Mouse (Mus musculus): ENCODE measurements around the gene Man2a2. TPM values are rescaled to one million over a fixed set of nuclear protein-coding genes. Genes with fewer than 3 reads are reported as not detected.

The Man2a2 gene
- polyA plus RNA-seq, 1 experiment from 2014 or later: 24.0 TPM

DNA sequence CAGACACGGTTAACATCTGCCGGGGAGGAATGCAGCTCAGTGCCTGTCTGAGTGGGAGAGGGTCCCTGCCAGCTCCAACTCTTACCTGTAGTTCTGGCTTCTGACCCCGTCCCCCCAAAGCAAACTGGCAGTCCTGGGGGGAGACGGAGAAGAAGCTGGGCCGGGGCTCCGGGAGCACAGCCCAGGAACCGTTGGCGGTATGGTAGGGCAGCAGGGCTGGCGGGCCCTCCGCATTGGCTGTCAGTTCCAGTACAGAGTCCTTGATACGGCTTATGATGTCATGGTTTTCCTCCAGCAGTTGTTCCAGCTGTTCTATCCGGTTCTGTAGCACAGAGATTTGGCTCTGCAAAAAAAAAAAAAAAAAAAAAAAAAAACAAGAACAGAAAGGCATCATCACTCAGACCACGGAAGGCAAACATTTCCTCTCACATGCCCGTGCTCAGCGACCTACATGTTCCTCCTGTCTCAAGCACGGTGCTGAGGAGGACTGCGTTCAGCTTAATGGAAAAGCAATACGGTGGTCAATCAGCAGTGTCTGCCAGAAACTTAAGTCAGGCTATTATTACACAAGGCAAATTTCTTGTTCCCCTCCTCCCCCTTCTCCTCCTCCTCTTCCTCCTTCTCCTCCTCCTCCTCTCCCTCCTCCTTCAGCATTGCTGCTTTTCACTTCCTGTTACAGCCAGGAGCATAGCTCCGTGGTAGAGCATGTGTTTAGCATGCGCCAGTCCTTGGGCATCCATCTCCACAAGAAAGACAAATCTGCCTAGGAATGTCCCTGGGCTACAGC lies 2.3 kb downstream of the Man2a2 start:
- no peak for ATAC-seq
- Histone ChIP-seq H3K4me3 (replicated peaks; ENCODE audit: low read length) (no peak overlapping the region), H3K27me3 (replicated peaks; ENCODE audit: control insufficient read depth, insufficient read depth, low read length) (no peaks in the 10 kb centered on the region), H3K36me3 (ENCODE audit: control insufficient read depth, insufficient read depth) (peaks cover 28% of the 10 kb centered on the region), H3K4me1 (replicated peaks; ENCODE audit: control insufficient read depth, insufficient read depth, low read length) (peaks cover 19% of the 10 kb centered on the region), H3K27ac (ENCODE audit: low read length) (no peak overlapping the region), H3K4me2 (ENCODE audit: low read length) (no peak overlapping the region), H3K9me3 (ENCODE audit: control insufficient read depth, low read length) (no peaks in the 10 kb centered on the region), H3K9ac (replicated peaks; ENCODE audit: low read depth, low read length) (no peak overlapping the region)
- WGBS: 88% methylated on average over 20 of the region's 20 CpGs

DNA sequence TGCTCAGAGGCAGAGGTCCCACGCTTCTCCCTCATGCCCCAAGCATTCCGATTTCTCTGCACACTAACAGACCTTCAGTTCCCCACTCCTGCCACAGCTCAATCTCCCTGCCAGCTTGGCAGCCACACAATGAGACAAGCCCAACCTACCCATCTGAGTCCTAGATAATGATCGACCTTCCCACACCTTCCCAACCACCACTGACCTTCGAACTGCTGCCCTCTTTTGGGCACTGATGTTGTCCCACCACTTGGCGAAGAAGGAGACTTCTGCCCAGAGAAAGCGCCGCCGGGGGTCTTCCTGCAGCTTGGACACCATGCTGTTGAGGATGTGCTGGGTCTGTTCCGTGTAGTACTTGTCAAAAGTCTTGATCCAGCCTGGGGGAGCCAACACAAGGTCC lies 3.2 kb downstream of the Man2a2 start:
- Histone ChIP-seq H3K4me3 (replicated peaks; ENCODE audit: low read length) (no peak overlapping the region), H3K9ac (replicated peaks; ENCODE audit: low read depth, low read length) (no peak overlapping the region), H3K4me1 (replicated peaks; ENCODE audit: control insufficient read depth, insufficient read depth, low read length) (peaks cover 19% of the 10 kb centered on the region), H3K4me2 (ENCODE audit: low read length) (no peak overlapping the region), H3K36me3 (ENCODE audit: control insufficient read depth, insufficient read depth) (peaks cover 31% of the 10 kb centered on the region), H3K9me3 (ENCODE audit: control insufficient read depth, low read length) (no peaks in the 10 kb centered on the region), H3K27me3 (replicated peaks; ENCODE audit: control insufficient read depth, insufficient read depth, low read length) (no peaks in the 10 kb centered on the region), H3K27ac (ENCODE audit: low read length) (no peak overlapping the region)
- WGBS: 83% methylated on average over 9 of the region's 9 CpGs
- ATAC-seq: no peak

DNA sequence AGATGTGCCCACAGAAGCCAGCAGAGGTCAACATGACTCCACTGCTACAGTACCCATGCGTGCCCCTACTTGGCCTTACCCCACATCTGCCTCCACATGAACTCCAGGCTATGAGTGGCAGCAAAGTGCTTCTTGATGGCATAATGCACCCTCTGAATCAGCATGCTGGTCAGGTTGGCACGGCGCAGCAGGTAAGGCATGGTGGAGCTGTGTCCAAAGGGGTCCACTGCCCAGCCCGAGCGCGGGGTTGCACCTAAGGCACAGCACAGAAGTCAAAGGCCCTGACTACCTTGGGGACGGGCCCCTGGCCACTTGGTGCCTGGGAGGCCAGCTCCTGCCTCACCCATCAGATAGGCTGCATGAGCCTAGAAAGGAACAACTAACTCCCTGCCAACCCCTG lies 3.9 kb downstream of the Man2a2 start:
- peaks cover 32% of the 10 kb centered on the region for H3K36me3 ChIP-seq (ENCODE audit: control insufficient read depth, insufficient read depth)

DNA sequence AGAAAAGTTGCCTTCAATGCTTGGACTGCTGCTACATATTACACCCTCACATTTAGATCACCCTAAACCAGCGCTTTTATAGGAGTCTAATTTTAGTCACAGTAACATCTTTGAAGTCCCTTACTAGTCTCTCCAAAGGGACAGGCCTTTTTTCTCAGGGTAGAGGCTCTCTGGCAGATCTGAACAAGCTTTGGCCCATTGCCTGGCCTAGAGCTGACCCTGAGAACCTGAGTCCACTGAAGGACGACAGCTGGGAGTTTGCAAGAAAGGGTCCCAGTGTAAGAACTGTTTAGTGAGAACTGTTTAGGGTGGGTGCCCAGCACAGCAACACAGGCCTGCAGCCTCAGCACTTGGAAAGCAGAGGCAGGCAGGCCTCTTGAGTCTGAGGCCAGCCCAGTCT lies 5.4 kb downstream of the Man2a2 start:
- Histone ChIP-seq H3K4me3 (replicated peaks; ENCODE audit: low read length) (no peak overlapping the region), H3K27ac (ENCODE audit: low read length) (no peak overlapping the region), H3K4me1 (replicated peaks; ENCODE audit: control insufficient read depth, insufficient read depth, low read length) (peaks cover 16% of the 10 kb centered on the region), H3K27me3 (replicated peaks; ENCODE audit: control insufficient read depth, insufficient read depth, low read length) (no peaks in the 10 kb centered on the region), H3K9me3 (ENCODE audit: control insufficient read depth, low read length) (no peaks in the 10 kb centered on the region), H3K9ac (replicated peaks; ENCODE audit: low read depth, low read length) (no peak overlapping the region), H3K36me3 (ENCODE audit: control insufficient read depth, insufficient read depth) (peaks cover 34% of the 10 kb centered on the region), H3K4me2 (ENCODE audit: low read length) (no peak overlapping the region)
- ATAC-seq: no peak
- 93% methylated on average over 2 of the region's 2 CpGs for WGBS

More for the DNA sequence above, 3.9 kb downstream of the Man2a2 start:
- WGBS: 95% methylated on average over 7 of the region's 7 CpGs
- Histone ChIP-seq H3K4me2 (ENCODE audit: low read length) (no peak overlapping the region), H3K9ac (replicated peaks; ENCODE audit: low read depth, low read length) (no peak overlapping the region), H3K27ac (ENCODE audit: low read length) (no peak overlapping the region), H3K4me3 (replicated peaks; ENCODE audit: low read length) (no peak overlapping the region), H3K9me3 (ENCODE audit: control insufficient read depth, low read length) (no peaks in the 10 kb centered on the region), H3K4me1 (replicated peaks; ENCODE audit: control insufficient read depth, insufficient read depth, low read length) (peaks cover 19% of the 10 kb centered on the region), H3K27me3 (replicated peaks; ENCODE audit: control insufficient read depth, insufficient read depth, low read length) (no peaks in the 10 kb centered on the region)
- ATAC-seq: no peak

DNA sequence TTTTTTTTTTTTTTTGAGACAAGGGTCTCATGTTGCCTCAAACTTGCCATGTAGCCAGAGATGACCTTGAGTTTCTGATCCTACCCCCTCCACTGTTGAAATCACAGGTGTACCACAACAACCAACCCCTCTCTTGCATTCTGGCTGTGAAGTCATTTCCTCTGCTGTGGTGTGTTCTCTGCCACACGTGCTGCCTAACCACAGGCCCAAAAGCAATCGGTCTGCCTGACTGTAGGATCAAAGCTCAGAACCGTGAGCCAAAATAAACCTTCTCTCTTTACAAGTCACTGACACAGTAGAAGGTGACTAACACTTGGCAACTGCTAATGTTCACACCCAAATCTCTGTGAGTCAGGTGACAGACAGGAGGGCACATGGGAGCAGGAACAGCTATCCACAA lies 10.7 kb downstream of the Man2a2 start:
- H3K9ac ChIP-seq (replicated peaks; ENCODE audit: low read depth, low read length): no peak overlapping the region
- H3K27ac ChIP-seq (ENCODE audit: low read length): no peak overlapping the region
- no peak overlapping the region for H3K4me2 ChIP-seq (ENCODE audit: low read length)
- H3K4me3 ChIP-seq (replicated peaks; ENCODE audit: low read length): no peak overlapping the region
- H3K36me3 ChIP-seq (ENCODE audit: control insufficient read depth, insufficient read depth): peaks cover 21% of the 10 kb centered on the region
- H3K9me3 ChIP-seq (ENCODE audit: control insufficient read depth, low read length): no peaks in the 10 kb centered on the region
- H3K27me3 ChIP-seq (replicated peaks; ENCODE audit: control insufficient read depth, insufficient read depth, low read length): no peaks in the 10 kb centered on the region
- no peak for ATAC-seq
- 76% methylated on average over 3 of the region's 3 CpGs for WGBS
- no peaks in the 10 kb centered on the region; the same call in 1 of the 2 replicates for H3K4me1 ChIP-seq (replicated peaks; ENCODE audit: control insufficient read depth, insufficient read depth, low read length)

DNA sequence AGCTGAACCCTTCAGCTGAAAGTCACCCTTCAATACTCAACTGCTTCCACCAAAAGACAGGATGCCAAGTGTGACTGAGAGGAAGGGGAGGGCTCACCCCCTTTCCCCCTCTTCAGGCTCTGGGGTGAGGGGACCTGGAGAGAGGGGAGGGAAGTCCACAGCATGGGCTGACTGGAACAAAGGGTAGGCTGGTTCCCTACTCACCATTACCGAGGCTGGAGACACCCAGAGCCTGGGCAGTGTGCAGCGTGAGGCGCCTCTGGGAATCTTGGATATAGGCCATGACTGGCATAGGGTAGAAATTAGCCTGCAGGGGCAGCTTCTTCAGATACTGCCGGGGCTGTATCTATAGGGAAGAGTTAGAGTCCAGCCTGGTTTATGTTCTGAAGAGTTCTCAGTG lies 13.1 kb downstream of the Man2a2 start:
- Histone ChIP-seq H3K36me3 (ENCODE audit: control insufficient read depth, insufficient read depth) (peaks cover 14% of the 10 kb centered on the region), H3K27me3 (replicated peaks; ENCODE audit: control insufficient read depth, insufficient read depth, low read length) (no peaks in the 10 kb centered on the region), H3K4me1 (replicated peaks; ENCODE audit: control insufficient read depth, insufficient read depth, low read length) (no peaks in the 10 kb centered on the region; the same call in 1 of the 2 replicates), H3K4me2 (ENCODE audit: low read length) (no peak overlapping the region), H3K27ac (ENCODE audit: low read length) (no peak overlapping the region), H3K9ac (replicated peaks; ENCODE audit: low read depth, low read length) (no peak overlapping the region), H3K4me3 (replicated peaks; ENCODE audit: low read length) (no peak overlapping the region), H3K9me3 (ENCODE audit: control insufficient read depth, low read length) (no peaks in the 10 kb centered on the region)
- WGBS: 37% methylated on average over 4 of the region's 4 CpGs
- no peak for ATAC-seq

DNA sequence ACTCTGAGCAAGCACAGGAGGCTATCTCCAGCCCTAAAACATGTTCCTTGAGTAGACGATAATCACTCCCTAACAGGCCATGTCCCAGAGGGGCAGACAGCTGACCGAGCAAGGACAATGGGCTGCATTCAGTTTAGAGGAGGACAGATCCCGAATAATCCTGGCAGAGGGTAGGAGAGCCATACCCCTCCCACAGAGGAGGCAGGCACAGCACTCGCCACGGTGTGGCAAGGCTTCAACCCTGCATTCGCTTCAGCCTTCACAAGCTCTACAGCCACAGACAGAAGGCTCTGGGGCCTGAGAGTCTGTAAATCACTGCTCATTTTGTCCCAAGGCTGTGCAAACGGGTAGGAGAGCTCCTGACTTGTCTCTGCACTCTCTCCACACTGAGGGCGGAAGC lies 14.0 kb downstream of the Man2a2 start:
- Histone ChIP-seq H3K9me3 (ENCODE audit: control insufficient read depth, low read length) (no peaks in the 10 kb centered on the region), H3K4me2 (ENCODE audit: low read length) (no peak overlapping the region), H3K4me3 (replicated peaks; ENCODE audit: low read length) (no peak overlapping the region), H3K4me1 (replicated peaks; ENCODE audit: control insufficient read depth, insufficient read depth, low read length) (no peaks in the 10 kb centered on the region; the same call in 1 of the 2 replicates), H3K36me3 (ENCODE audit: control insufficient read depth, insufficient read depth) (peaks cover 18% of the 10 kb centered on the region), H3K9ac (replicated peaks; ENCODE audit: low read depth, low read length) (no peak overlapping the region), H3K27ac (ENCODE audit: low read length) (no peak overlapping the region; the same call in 1 of the 2 replicates), H3K27me3 (replicated peaks; ENCODE audit: control insufficient read depth, insufficient read depth, low read length) (no peaks in the 10 kb centered on the region)
- 18% methylated on average over 8 of the region's 8 CpGs for WGBS
- ATAC-seq: 0 out of 2 replicates have a peak, but pooled peaks have one; percentile 40

DNA sequence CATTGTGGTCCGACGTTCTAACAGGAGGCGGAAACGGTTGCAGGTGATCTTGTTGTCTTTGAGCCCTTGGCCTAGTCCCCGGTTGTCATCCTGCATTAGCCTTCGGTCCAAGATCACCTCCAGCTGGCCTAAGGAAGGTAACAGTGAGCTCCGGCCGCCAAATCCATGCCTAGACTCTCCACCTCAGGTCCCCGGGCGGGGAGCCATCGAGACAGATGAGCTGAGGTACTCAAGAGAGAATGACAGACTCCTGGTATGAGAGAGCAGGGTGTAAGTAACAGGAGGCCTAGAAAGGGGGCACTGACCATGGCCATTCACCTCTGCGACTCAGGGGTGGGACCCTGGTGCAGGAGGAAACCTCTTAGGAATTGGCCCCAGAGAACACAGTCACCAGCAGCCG lies 14.8 kb downstream of the Man2a2 start:
- ATAC-seq: no peak

DNA sequence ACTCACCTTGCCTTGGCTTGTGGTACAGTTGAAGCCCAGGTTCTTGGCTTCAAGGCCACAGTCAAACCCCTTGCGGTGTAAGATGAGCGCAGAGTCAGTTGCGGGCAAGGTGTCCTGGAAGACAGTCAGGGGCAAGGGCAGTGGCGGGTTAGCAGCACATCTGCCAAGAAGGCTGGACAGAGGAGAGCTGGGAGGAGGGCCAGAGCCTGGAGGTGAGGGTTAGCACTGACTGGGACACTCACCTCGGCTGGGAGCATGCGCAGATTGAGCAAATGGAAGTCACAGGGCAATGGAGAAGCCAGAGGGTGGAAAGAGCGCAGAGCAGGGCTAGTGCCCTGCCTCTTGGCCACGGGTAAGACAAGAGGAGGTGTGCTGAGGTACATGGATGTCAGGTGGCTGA lies 18.3 kb downstream of the Man2a2 start:
- Histone ChIP-seq H3K9me3 (ENCODE audit: control insufficient read depth, low read length) (no peaks in the 10 kb centered on the region), H3K9ac (replicated peaks; ENCODE audit: low read depth, low read length) (no peak overlapping the region), H3K27ac (ENCODE audit: low read length) (no peak overlapping the region), H3K4me3 (replicated peaks; ENCODE audit: low read length) (no peak overlapping the region), H3K4me2 (ENCODE audit: low read length) (no peak overlapping the region), H3K4me1 (replicated peaks; ENCODE audit: control insufficient read depth, insufficient read depth, low read length) (no peaks in the 10 kb centered on the region; the same call in 1 of the 2 replicates), H3K36me3 (ENCODE audit: control insufficient read depth, insufficient read depth) (peaks cover 22% of the 10 kb centered on the region), H3K27me3 (replicated peaks; ENCODE audit: control insufficient read depth, insufficient read depth, low read length) (no peaks in the 10 kb centered on the region)
- 93% methylated on average over 8 of the region's 8 CpGs for WGBS
- ATAC-seq: no peak

More for the DNA sequence above, 14.8 kb downstream of the Man2a2 start:
- no peaks in the 10 kb centered on the region for H3K27me3 ChIP-seq (replicated peaks; ENCODE audit: control insufficient read depth, insufficient read depth, low read length)
- no peak overlapping the region for H3K4me2 ChIP-seq (ENCODE audit: low read length)
- H3K9me3 ChIP-seq (ENCODE audit: control insufficient read depth, low read length): no peaks in the 10 kb centered on the region
- WGBS: 88% methylated on average over 13 of the region's 13 CpGs
- no peak overlapping the region for H3K4me3 ChIP-seq (replicated peaks; ENCODE audit: low read length)
- no peak overlapping the region for H3K9ac ChIP-seq (replicated peaks; ENCODE audit: low read depth, low read length)
- no peaks in the 10 kb centered on the region; the same call in 1 of the 2 replicates for H3K4me1 ChIP-seq (replicated peaks; ENCODE audit: control insufficient read depth, insufficient read depth, low read length)
- H3K36me3 ChIP-seq (ENCODE audit: control insufficient read depth, insufficient read depth): peaks cover 20% of the 10 kb centered on the region
- no peak overlapping the region for H3K27ac ChIP-seq (ENCODE audit: low read length)
